Mouse (Mus musculus) thymus, postnatal 25 days (tissue): ENCODE measurements at regions not wholly inside any gene's neighbourhood (a gene's known extent, or its start where the extent isn't known, plus 50 kb on each side); places are given as distances from the start of the nearest gene placed in this dataset.

Experiments used
- DNase-seq: peaks from one replicate; pipeline ENCODE4 v3.0.0; 2022

DNA sequence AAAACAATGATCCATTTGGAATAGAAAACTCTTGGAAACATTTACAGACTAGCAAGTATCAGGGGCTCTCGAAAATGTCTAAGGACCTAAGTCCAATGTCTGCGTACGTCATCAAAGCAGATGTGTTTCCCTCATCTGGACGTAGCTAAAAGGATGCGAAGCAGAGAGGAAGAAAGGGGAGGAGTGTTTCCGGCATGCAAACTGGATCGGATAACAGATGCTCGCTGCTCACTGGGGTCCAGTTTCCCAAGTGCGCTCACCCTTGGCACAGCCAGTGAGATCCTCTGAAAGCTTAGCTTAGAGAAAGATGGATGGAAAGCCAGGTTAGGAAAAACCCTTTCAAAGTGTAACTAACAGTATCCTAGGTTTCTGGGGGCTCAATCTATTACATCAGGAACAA lies 198.7 kb downstream of the Epha4 start:
- DNase-seq, result no peak
